Mouse (Mus musculus) C2C12 (cell line): Measurements from ENCODE around the gene Primpol.

ENCODE experiments used
- CTCF ChIP-seq: IDR thresholded peaks from one replicate; pipeline ENCODE4 v1.5.1; 2011; ENCODE audit not compliant: control insufficient read depth, insufficient read depth, insufficient read length
- FOSL1 ChIP-seq: IDR thresholded peaks from one replicate; pipeline ENCODE4 v1.8.0; 2011; ENCODE audit warnings: mild to moderate bottlenecking, low read length; ENCODE audit not compliant: poor library complexity, insufficient read depth, severe bottlenecking
- MAX ChIP-seq: IDR thresholded peaks from one replicate; pipeline ENCODE4 v1.6.1; 2011; ENCODE audit warnings: mild to moderate bottlenecking, control low read depth
- MYOG ChIP-seq: IDR thresholded peaks from one replicate; pipeline ENCODE4 v1.6.1; 2011; ENCODE audit not compliant: control insufficient read depth, insufficient read length; ENCODE audit errors: extremely low read depth
- USF1 ChIP-seq: IDR thresholded peaks from one replicate; pipeline ENCODE4 v1.6.1; 2011; ENCODE audit warnings: low read depth, mild to moderate bottlenecking, control low read depth, moderate library complexity

GRCm38 (mm10) chr8:46585576-46585975 lies 31.4 kb downstream of the Primpol start:
- TF ChIP-seq MAX (no peak), USF1 (no peak), CTCF (no peak), FOSL1 (no peak), MYOG (no peak)
